Comparison of ENCODE assay signal across 8 mouse cellular contexts in genomic region chr10:85872479-85872773, GRCm38 (mm10). TPM values are rescaled to one million over a fixed set of nuclear protein-coding genes. Genes with fewer than 3 reads are reported as not detected.
DNase-seq lines count a peak whose midpoint lies in the region; ATAC-seq and TF ChIP-seq lines count a peak whose summit lies in the region.

No protein-coding gene starts in this region.

- TF ChIP-seq CTCF in kidney, adult 2 months (conservative IDR thresholded peaks at IDR 0.05; ENCODE audit: insufficient read depth, insufficient read length, low read depth, low read length): no peak
- no peak for TF ChIP-seq CTCF in bone marrow, adult 2 months (IDR thresholded peaks at IDR 0.05; ENCODE audit: control insufficient read depth, insufficient read depth, low read length)

- H3K27ac ChIP-seq in kidney, adult 2 months (ENCODE audit: insufficient read depth, low read depth, low read length): no peak overlapping the region
- H3K27ac ChIP-seq in bone marrow, adult 2 months (ENCODE audit: control insufficient read depth, insufficient read depth, low read depth, low read length, poor library complexity): no peak overlapping the region
- no peak overlapping the region for H3K27ac ChIP-seq in hindbrain, embryonic 12.5 days
- H3K27ac ChIP-seq in midbrain, embryonic 12.5 days (replicated peaks): no peak overlapping the region

- 1% methylated on average over 5 of the region's 5 CpGs for WGBS in kidney, adult 2 months
- 1% methylated on average over 5 of the region's 5 CpGs for WGBS in bone marrow, adult 2 months
- 5% methylated on average over 5 of the region's 5 CpGs for WGBS in hindbrain, embryonic 12.5 days
- WGBS in midbrain, embryonic 12.5 days: 8% methylated on average over 5 of the region's 5 CpGs

- no peak for TF ChIP-seq POLR2A in kidney, adult 2 months (IDR thresholded peaks at IDR 0.05; ENCODE audit: low read depth, low read length)
- TF ChIP-seq POLR2A in bone marrow, adult 2 months (IDR thresholded peaks at IDR 0.05; ENCODE audit: borderline replicate concordance, control insufficient read depth, low read depth, low read length): no peak

- peak overlapping the region; percentile 99 for H3K4me3 ChIP-seq in kidney, adult 2 months (ENCODE audit: insufficient read depth, low read depth, low read length)
- H3K4me3 ChIP-seq in bone marrow, adult 2 months (replicated peaks; ENCODE audit: control insufficient read depth, low read depth, low read length): peak overlapping the region; percentile 97
- H3K4me3 ChIP-seq in hindbrain, embryonic 12.5 days: peak overlapping the region; percentile 78
- peak overlapping the region; percentile 97 for H3K4me3 ChIP-seq in midbrain, embryonic 12.5 days

- DNase-seq in kidney, adult 2 months: no peak
- DNase-seq in kidney, postnatal 4 days: no peak
- no peak for DNase-seq in retina, postnatal 1 day
- no peak for DNase-seq in right cerebral cortex, postnatal 25 days
- DNase-seq in yolk sac, embryonic 10.5 days (ENCODE audit: low spot score): no peak

- no peaks in the 10 kb centered on the region for H3K4me1 ChIP-seq in kidney, adult 2 months (ENCODE audit: control insufficient read depth, insufficient read depth, low read length)
- no peaks in the 10 kb centered on the region; the same call in 1 of the 2 replicates for H3K4me1 ChIP-seq in bone marrow, adult 2 months (ENCODE audit: control insufficient read depth, insufficient read depth, low read length)
- H3K4me1 ChIP-seq in hindbrain, embryonic 12.5 days: peaks cover 13% of the 10 kb centered on the region
- peaks cover 13% of the 10 kb centered on the region for H3K4me1 ChIP-seq in midbrain, embryonic 12.5 days

- peak; percentile 9 for ATAC-seq in hindbrain, embryonic 12.5 days (ENCODE audit: low FRiP score)
- ATAC-seq in midbrain, embryonic 12.5 days (ENCODE audit: low FRiP score, low read depth): peak; percentile 8; the same call in 1 of the 2 replicates

- no peaks in the 10 kb centered on the region for H3K9me3 ChIP-seq in hindbrain, embryonic 12.5 days (replicated peaks)
- H3K9me3 ChIP-seq in midbrain, embryonic 12.5 days: no peaks in the 10 kb centered on the region

- no peaks in the 10 kb centered on the region for H3K36me3 ChIP-seq in kidney, adult 2 months (ENCODE audit: control insufficient read depth, insufficient read depth, low read length)
- H3K36me3 ChIP-seq in hindbrain, embryonic 12.5 days: peaks cover 33% of the 10 kb centered on the region
- H3K36me3 ChIP-seq in midbrain, embryonic 12.5 days: peaks cover 34% of the 10 kb centered on the region

- no peaks in the 10 kb centered on the region for H3K27me3 ChIP-seq in kidney, adult 2 months (replicated peaks; ENCODE audit: control insufficient read depth, insufficient read depth, low read length)
- no peaks in the 10 kb centered on the region for H3K27me3 ChIP-seq in hindbrain, embryonic 12.5 days
- no peaks in the 10 kb centered on the region for H3K27me3 ChIP-seq in midbrain, embryonic 12.5 days

- H3K4me2 ChIP-seq in hindbrain, embryonic 12.5 days (replicated peaks): peak overlapping the region; percentile 75
- H3K4me2 ChIP-seq in midbrain, embryonic 12.5 days (replicated peaks): peak overlapping the region; percentile 89

- peak overlapping the region; percentile 84 for H3K9ac ChIP-seq in hindbrain, embryonic 12.5 days
- peak overlapping the region; percentile 90 for H3K9ac ChIP-seq in midbrain, embryonic 12.5 days (replicated peaks)

RNA-seq across cellular contexts. Expression of gene Pwp1, which starts 43.1 kb away (rescaled TPM):
- polyA plus RNA-seq in kidney, adult 2 months (2012; rRNA removed): 7.6 and 8.7 TPM in 2 replicates
- polyA plus RNA-seq in bone marrow, adult 2 months (2011; ENCODE audit: insufficient read depth, insufficient read length, low replicate concordance, missing spikeins): 19.2 and 22.5 TPM in 2 replicates
- 71.1 and 71.7 TPM in 2 replicates for polyA plus RNA-seq in hindbrain, embryonic 12.5 days (2016; fragmentation: Nextera tagmentation; extraction: Ambion mirVana)
- 79.3 TPM in 2 replicates for polyA plus RNA-seq in midbrain, embryonic 12.5 days (2016; fragmentation: Nextera tagmentation; extraction: Ambion mirVana)

RNA-seq across cellular contexts. Expression of gene Prdm4, which starts 44.5 kb away (rescaled TPM):
- polyA plus RNA-seq in kidney, adult 2 months (2012; rRNA removed): 15.4 and 19.8 TPM in 2 replicates
- polyA plus RNA-seq in bone marrow, adult 2 months (2011; ENCODE audit: insufficient read depth, insufficient read length, low replicate concordance, missing spikeins): 7.2 and 11.7 TPM in 2 replicates
- polyA plus RNA-seq in hindbrain, embryonic 12.5 days (2016; fragmentation: Nextera tagmentation; extraction: Ambion mirVana): 35.3 and 39.0 TPM in 2 replicates
- polyA plus RNA-seq in midbrain, embryonic 12.5 days (2016; fragmentation: Nextera tagmentation; extraction: Ambion mirVana): 35.5 and 38.2 TPM in 2 replicates

RNA-seq across cellular contexts. Expression of gene Ascl4, which starts 55.1 kb away (rescaled TPM):
- polyA plus RNA-seq in kidney, adult 2 months (2012; rRNA removed): 0.33 and 0.36 TPM in 2 replicates
- polyA plus RNA-seq in bone marrow, adult 2 months (2011; ENCODE audit: insufficient read depth, insufficient read length, low replicate concordance, missing spikeins): 1.3 TPM in 1 of 2 replicates, not detected in the other
- polyA plus RNA-seq in hindbrain, embryonic 12.5 days (2016; fragmentation: Nextera tagmentation; extraction: Ambion mirVana): 0.53 and 0.59 TPM in 2 replicates
- polyA plus RNA-seq in midbrain, embryonic 12.5 days (2016; fragmentation: Nextera tagmentation; extraction: Ambion mirVana): 0.40 and 0.51 TPM in 2 replicates
